Mouse (Mus musculus): ENCODE measurements around the gene Fancd2. TPM values are rescaled to one million over a fixed set of nuclear protein-coding genes. Genes with fewer than 3 reads are reported as not detected.

Fancd2 gene
- polyA plus RNA-seq, 1 experiment from 2014 or later, result 8.1 TPM

- Histone ChIP-seq H3K9me3 (no peaks in the 10 kb centered on the region), H3K27me3 (replicated peaks) (no peaks in the 10 kb centered on the region), H3K4me3 (replicated peaks) (no peak overlapping the region), H3K27ac (0 out of 2 replicates have a peak overlapping the region, but pooled peaks have one; percentile 51), H3K9ac (no peak overlapping the region), H3K4me2 (no peak overlapping the region), H3K36me3 (no peaks in the 10 kb centered on the region), H3K4me1 (no peaks in the 10 kb centered on the region)
- WGBS, result 75% methylated on average over 8 of the region's 8 CpGs
- ATAC-seq (ENCODE audit: insufficient read depth, low FRiP score, low read depth), result no peak
Measured at GRCm38 (mm10) chr6:113644808-113645207, 113.3 kb downstream of the Fancd2 start.

Small RNAs within 50 kb of the gene (microRNA-seq; reads per million reads assigned to microRNA genes)
- not detected for gene Gm23365

Other genes with a start within 250 kb of the Fancd2 start
- 0.22 and 0.23 TPM in 2 replicates for gene Cpne9, start 249.4 kb upstream of the Fancd2 start, polyA plus RNA-seq (2015; fragmentation: Nextera tagmentation; extraction: Ambion mirVana)
- 15.9 and 17.6 TPM in 2 replicates for gene Brpf1, start 224.5 kb upstream of the Fancd2 start, polyA plus RNA-seq (2015; fragmentation: Nextera tagmentation; extraction: Ambion mirVana)
- gene Ogg1, start 204.7 kb upstream of the Fancd2 start, polyA plus RNA-seq (2015; fragmentation: Nextera tagmentation; extraction: Ambion mirVana), result 13.1 and 13.3 TPM in 2 replicates
- 92.7 and 94.4 TPM in 2 replicates for gene Camk1, start 187.7 kb upstream of the Fancd2 start, polyA plus RNA-seq (2015; fragmentation: Nextera tagmentation; extraction: Ambion mirVana)
- gene Tada3, start 153.8 kb upstream of the Fancd2 start, polyA plus RNA-seq (2015; fragmentation: Nextera tagmentation; extraction: Ambion mirVana), result 44.1 and 44.2 TPM in 2 replicates
- 362 and 387 TPM in 2 replicates for gene Arpc4, start 153.6 kb upstream of the Fancd2 start, polyA plus RNA-seq (2015; fragmentation: Nextera tagmentation; extraction: Ambion mirVana)
- gene Ttll3, start 142.4 kb upstream of the Fancd2 start, polyA plus RNA-seq (2015; fragmentation: Nextera tagmentation; extraction: Ambion mirVana), result 2.9 and 3.2 TPM in 2 replicates
- gene Rpusd3, start 112.3 kb upstream of the Fancd2 start, polyA plus RNA-seq (2015; fragmentation: Nextera tagmentation; extraction: Ambion mirVana), result 15.9 and 20.8 TPM in 2 replicates
- 2.3 and 3.8 TPM in 2 replicates for gene Cidec, start 95.9 kb upstream of the Fancd2 start, polyA plus RNA-seq (2015; fragmentation: Nextera tagmentation; extraction: Ambion mirVana)
- 84.2 and 91.1 TPM in 2 replicates for gene Jagn1, start 89.1 kb upstream of the Fancd2 start, polyA plus RNA-seq (2015; fragmentation: Nextera tagmentation; extraction: Ambion mirVana)
- 16.8 and 18.2 TPM in 2 replicates for gene Il17re, start 73.2 kb upstream of the Fancd2 start, polyA plus RNA-seq (2015; fragmentation: Nextera tagmentation; extraction: Ambion mirVana)
- 26.4 and 26.7 TPM in 2 replicates for gene Il17rc, start 60.3 kb upstream of the Fancd2 start, polyA plus RNA-seq (2015; fragmentation: Nextera tagmentation; extraction: Ambion mirVana)
- gene Creld1, start 48.4 kb upstream of the Fancd2 start, polyA plus RNA-seq (2015; fragmentation: Nextera tagmentation; extraction: Ambion mirVana), result 23.2 and 23.3 TPM in 2 replicates
- gene Prrt3, start 29.8 kb upstream of the Fancd2 start, polyA plus RNA-seq (2015; fragmentation: Nextera tagmentation; extraction: Ambion mirVana), result 0.40 and 0.54 TPM in 2 replicates
- 88.5 and 94.7 TPM in 2 replicates for gene Emc3, start within 50 bp of the Fancd2 start, polyA plus RNA-seq (2015; fragmentation: Nextera tagmentation; extraction: Ambion mirVana)
- gene Fancd2os, start 69.0 kb downstream of the Fancd2 start, polyA plus RNA-seq (2015; fragmentation: Nextera tagmentation; extraction: Ambion mirVana), result 0.23 TPM in 1 of 2 replicates, not detected in the other
- gene Brk1, start 73.1 kb downstream of the Fancd2 start, polyA plus RNA-seq (2015; fragmentation: Nextera tagmentation; extraction: Ambion mirVana), result 199 and 202 TPM in 2 replicates
- gene Vhl, start 92.3 kb downstream of the Fancd2 start, polyA plus RNA-seq (2015; fragmentation: Nextera tagmentation; extraction: Ambion mirVana), result 39.5 and 43.6 TPM in 2 replicates
- gene Irak2, start 106.8 kb downstream of the Fancd2 start, polyA plus RNA-seq (2015; fragmentation: Nextera tagmentation; extraction: Ambion mirVana), result 8.0 and 10.0 TPM in 2 replicates
- gene Tatdn2, start 165.4 kb downstream of the Fancd2 start, polyA plus RNA-seq (2015; fragmentation: Nextera tagmentation; extraction: Ambion mirVana), result 0.81 and 0.99 TPM in 2 replicates
- 57.1 and 57.5 TPM in 2 replicates for gene Ghrl, start 188.2 kb downstream of the Fancd2 start, polyA plus RNA-seq (2015; fragmentation: Nextera tagmentation; extraction: Ambion mirVana)
- 234 and 251 TPM in 2 replicates for gene Sec13, start 209.1 kb downstream of the Fancd2 start, polyA plus RNA-seq (2015; fragmentation: Nextera tagmentation; extraction: Ambion mirVana)

All from stomach, embryonic 15.5 days (tissue).